Mouse (Mus musculus): ENCODE measurements around the gene Wnt3. TPM values are rescaled to one million over a fixed set of nuclear protein-coding genes. Genes with fewer than 3 reads are reported as not detected.

Wnt3 gene
- polyA plus RNA-seq, 1 experiment: 10.4 TPM

GRCm38 (mm10) chr11:103733961-103734360, 40.0 kb upstream of the Wnt3 start:
- no peak overlapping the region for H3K4me3 ChIP-seq (ENCODE audit: low read depth, low read length)
- no peaks in the 10 kb centered on the region for H3K36me3 ChIP-seq (ENCODE audit: control insufficient read depth, insufficient read depth, low read length, poor library complexity, severe bottlenecking)
- no peaks in the 10 kb centered on the region for H3K4me1 ChIP-seq (ENCODE audit: control insufficient read depth, insufficient read depth, low read length)
- no peak for TF ChIP-seq CTCF (IDR thresholded peaks at IDR 0.05; ENCODE audit: low read depth, low read length)
- TF ChIP-seq EP300 (IDR thresholded peaks at IDR 0.05; ENCODE audit: insufficient read depth, low read depth, low read length): no peak
- TF ChIP-seq POLR2A (IDR thresholded peaks at IDR 0.05; ENCODE audit: insufficient read depth, low read length): no peak
- no peaks in the 10 kb centered on the region for H3K9me3 ChIP-seq (replicated peaks; ENCODE audit: control insufficient read depth, insufficient read depth, low read length, poor library complexity, severe bottlenecking)
- no peak overlapping the region for H3K9ac ChIP-seq (ENCODE audit: low read depth, poor library complexity, severe bottlenecking)
- no peak overlapping the region for H3K27ac ChIP-seq (ENCODE audit: insufficient read depth, low read length)
- no peaks in the 10 kb centered on the region for H3K27me3 ChIP-seq (ENCODE audit: control insufficient read depth, insufficient read depth, low read length, poor library complexity, severe bottlenecking)

DNA sequence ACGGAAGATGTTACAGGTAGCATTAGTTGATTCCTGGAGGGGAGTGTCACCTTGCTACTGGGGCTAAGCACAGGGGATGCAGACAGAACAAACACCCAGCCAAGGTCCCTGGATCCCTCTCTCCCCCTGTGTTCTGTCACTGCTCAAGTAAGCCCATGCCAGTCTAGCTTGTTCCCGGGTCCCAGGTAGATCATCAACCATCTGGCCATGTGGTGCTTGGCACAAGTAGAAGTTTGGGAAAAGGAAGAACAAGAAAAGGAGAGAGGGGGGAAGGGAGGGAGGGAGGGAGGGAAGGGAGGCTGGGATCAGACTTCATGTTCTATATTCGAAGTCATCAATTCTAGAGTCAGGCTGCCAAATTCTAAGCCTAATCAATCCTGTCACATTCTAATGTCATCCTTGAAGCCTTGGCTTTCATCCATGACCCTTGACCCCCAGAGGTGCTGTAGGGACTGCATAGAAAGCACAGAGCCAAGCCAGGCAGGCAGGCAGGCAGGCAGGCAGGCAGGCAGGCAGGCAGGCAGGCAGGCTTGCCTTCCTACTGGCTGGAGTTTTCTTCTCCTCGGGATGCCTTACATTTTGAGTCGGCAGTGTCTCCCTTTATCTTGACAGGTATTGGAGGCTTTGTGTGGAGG, 39.4 kb upstream of the Wnt3 start:
- H3K27ac ChIP-seq (ENCODE audit: insufficient read depth, low read length): no peak overlapping the region
- H3K36me3 ChIP-seq (ENCODE audit: control insufficient read depth, insufficient read depth, low read length, poor library complexity, severe bottlenecking): no peaks in the 10 kb centered on the region
- H3K9ac ChIP-seq (ENCODE audit: low read depth, poor library complexity, severe bottlenecking): no peak overlapping the region
- TF ChIP-seq POLR2A (IDR thresholded peaks at IDR 0.05; ENCODE audit: insufficient read depth, low read length) (no peak), CTCF (IDR thresholded peaks at IDR 0.05; ENCODE audit: low read depth, low read length) (no peak), EP300 (IDR thresholded peaks at IDR 0.05; ENCODE audit: insufficient read depth, low read depth, low read length) (no peak)
- no peaks in the 10 kb centered on the region for H3K9me3 ChIP-seq (replicated peaks; ENCODE audit: control insufficient read depth, insufficient read depth, low read length, poor library complexity, severe bottlenecking)
- H3K27me3 ChIP-seq (ENCODE audit: control insufficient read depth, insufficient read depth, low read length, poor library complexity, severe bottlenecking): no peaks in the 10 kb centered on the region
- no peaks in the 10 kb centered on the region for H3K4me1 ChIP-seq (ENCODE audit: control insufficient read depth, insufficient read depth, low read length)
- no peak overlapping the region for H3K4me3 ChIP-seq (ENCODE audit: low read depth, low read length)

DNA sequence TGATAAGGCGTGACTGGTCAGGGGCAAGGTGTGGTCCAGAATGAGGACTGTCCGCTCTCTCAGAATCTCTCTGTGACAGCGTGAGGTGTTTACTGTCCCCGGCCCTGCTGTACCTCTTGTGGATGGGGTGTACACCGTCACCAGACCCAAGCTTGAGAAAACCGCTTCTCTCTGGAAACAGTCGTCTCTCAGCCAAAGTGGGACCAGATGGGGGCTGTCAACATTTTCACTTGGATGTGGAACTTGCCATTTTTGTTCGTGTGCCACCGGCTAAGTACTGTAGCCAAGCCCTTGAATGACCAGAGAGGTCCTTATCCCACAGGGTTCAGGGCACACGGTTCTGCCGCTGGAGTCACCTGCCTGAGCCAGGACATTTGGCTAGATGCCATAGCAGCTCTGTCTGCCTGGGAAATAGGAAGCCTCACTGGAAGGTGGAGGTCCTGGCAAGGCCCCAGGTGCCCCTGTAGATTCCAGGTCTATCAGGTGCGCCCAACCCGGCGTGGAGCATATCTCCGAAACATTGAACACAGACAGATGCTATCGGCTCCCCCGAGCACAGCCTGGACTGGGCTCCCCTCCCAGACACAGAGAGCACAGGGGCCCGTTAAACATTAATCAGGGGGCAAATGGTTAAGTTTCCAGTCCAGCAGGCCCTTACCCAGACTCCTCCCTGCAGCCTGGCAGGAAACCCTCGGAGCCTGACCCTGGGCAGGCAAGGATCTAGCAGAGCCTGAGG, 38.7 kb upstream of the Wnt3 start:
- Histone ChIP-seq H3K27me3 (ENCODE audit: control insufficient read depth, insufficient read depth, low read length, poor library complexity, severe bottlenecking) (no peaks in the 10 kb centered on the region), H3K4me3 (ENCODE audit: low read depth, low read length) (no peak overlapping the region), H3K36me3 (ENCODE audit: control insufficient read depth, insufficient read depth, low read length, poor library complexity, severe bottlenecking) (no peaks in the 10 kb centered on the region), H3K9ac (ENCODE audit: low read depth, poor library complexity, severe bottlenecking) (no peak overlapping the region), H3K9me3 (replicated peaks; ENCODE audit: control insufficient read depth, insufficient read depth, low read length, poor library complexity, severe bottlenecking) (no peaks in the 10 kb centered on the region), H3K4me1 (ENCODE audit: control insufficient read depth, insufficient read depth, low read length) (no peaks in the 10 kb centered on the region), H3K27ac (ENCODE audit: insufficient read depth, low read length) (no peak overlapping the region)
- no peak for TF ChIP-seq EP300 (IDR thresholded peaks at IDR 0.05; ENCODE audit: insufficient read depth, low read depth, low read length)
- TF ChIP-seq POLR2A (IDR thresholded peaks at IDR 0.05; ENCODE audit: insufficient read depth, low read length): no peak
- TF ChIP-seq CTCF (IDR thresholded peaks at IDR 0.05; ENCODE audit: low read depth, low read length): no peak

DNA sequence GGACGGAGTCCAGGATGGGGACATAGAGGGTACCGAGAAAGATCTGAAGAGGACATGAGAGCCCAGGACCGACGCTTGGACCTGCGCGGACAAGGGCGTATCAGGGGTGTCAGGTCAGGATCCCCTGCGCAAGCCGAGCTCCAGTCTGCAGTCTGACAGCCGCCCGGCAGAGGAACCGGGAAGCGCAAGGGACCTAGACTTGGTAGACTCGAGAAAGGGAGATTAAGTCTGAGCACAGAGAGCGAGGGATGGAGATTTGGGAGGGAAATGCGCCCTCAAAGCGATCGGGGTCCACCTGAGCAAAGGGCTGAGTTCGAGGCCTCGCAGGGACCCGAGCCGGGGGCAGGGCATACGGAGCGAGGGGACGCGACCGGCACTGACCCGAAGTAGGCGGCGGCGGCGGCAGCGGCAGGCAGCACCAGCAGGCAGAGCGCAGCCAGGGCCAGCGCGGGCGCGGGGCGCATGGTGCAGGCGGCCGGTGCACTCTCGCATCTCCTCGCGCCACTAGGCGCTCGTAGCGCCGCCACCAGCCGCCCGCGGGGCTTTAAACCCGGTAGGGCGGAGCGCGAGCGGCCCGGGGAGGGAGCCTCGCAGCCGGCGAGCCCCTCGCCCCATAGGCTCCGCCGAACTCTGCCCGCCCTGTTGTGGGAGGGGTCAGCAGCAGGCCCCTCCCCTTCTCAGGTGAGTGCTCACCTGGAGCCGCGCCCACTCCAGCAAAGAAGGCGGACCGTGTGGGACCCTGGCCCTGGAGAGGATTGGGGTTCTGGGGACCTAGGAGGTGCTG, 24.5 kb upstream of the Wnt3 start, which contains the start of gene Wnt9b:
TSS of gene Wnt9b (minus strand) at position 516 of the 784 bp plus-strand sequence.
- H3K27ac ChIP-seq (ENCODE audit: insufficient read depth, low read length): no peak within 1 kb of the TSS
- peaks cover 11% of the 10 kb centered on the region for H3K27me3 ChIP-seq (ENCODE audit: control insufficient read depth, insufficient read depth, low read length, poor library complexity, severe bottlenecking)
- TF ChIP-seq POLR2A (IDR thresholded peaks at IDR 0.05; ENCODE audit: insufficient read depth, low read length) (no peak), CTCF (IDR thresholded peaks at IDR 0.05; ENCODE audit: low read depth, low read length) (no peak), EP300 (IDR thresholded peaks at IDR 0.05; ENCODE audit: insufficient read depth, low read depth, low read length) (no peak)
- peak within 1 kb of the TSS; percentile 59 for H3K9ac ChIP-seq (ENCODE audit: low read depth, poor library complexity, severe bottlenecking)
- no peaks in the 10 kb centered on the region for H3K9me3 ChIP-seq (replicated peaks; ENCODE audit: control insufficient read depth, insufficient read depth, low read length, poor library complexity, severe bottlenecking)
- H3K36me3 ChIP-seq (ENCODE audit: control insufficient read depth, insufficient read depth, low read length, poor library complexity, severe bottlenecking): no peaks in the 10 kb centered on the region
- H3K4me3 ChIP-seq (ENCODE audit: low read depth, low read length): peak within 1 kb of the TSS; percentile 71
- H3K4me1 ChIP-seq (ENCODE audit: control insufficient read depth, insufficient read depth, low read length): no peaks in the 10 kb centered on the region

DNA sequence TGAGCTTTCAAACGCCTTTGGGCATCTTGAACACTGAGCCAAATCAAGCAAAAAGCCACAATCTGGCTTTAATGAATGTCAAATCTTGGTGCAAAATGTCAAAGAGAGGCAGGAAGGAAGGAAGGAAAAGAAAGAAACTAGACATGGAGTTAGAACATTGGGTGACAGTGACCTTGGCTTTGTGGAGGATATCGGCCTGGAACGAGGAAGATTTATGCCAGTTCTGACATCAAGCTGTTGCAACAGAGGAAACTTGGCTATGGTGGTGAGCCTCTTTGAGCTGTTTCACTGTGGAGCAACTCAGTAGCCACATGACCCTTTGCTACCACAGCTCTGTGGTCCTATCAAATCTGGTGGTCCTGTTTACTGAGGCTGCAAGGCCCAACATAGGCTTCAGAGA, 23.3 kb upstream of the Wnt3 start:
- Histone ChIP-seq H3K9ac (ENCODE audit: low read depth, poor library complexity, severe bottlenecking) (no peak overlapping the region), H3K27ac (ENCODE audit: insufficient read depth, low read length) (no peak overlapping the region), H3K27me3 (ENCODE audit: control insufficient read depth, insufficient read depth, low read length, poor library complexity, severe bottlenecking) (peaks cover 11% of the 10 kb centered on the region), H3K9me3 (replicated peaks; ENCODE audit: control insufficient read depth, insufficient read depth, low read length, poor library complexity, severe bottlenecking) (no peaks in the 10 kb centered on the region), H3K36me3 (ENCODE audit: control insufficient read depth, insufficient read depth, low read length, poor library complexity, severe bottlenecking) (no peaks in the 10 kb centered on the region), H3K4me3 (ENCODE audit: low read depth, low read length) (no peak overlapping the region), H3K4me1 (ENCODE audit: control insufficient read depth, insufficient read depth, low read length) (no peaks in the 10 kb centered on the region)
- TF ChIP-seq EP300 (IDR thresholded peaks at IDR 0.05; ENCODE audit: insufficient read depth, low read depth, low read length) (no peak), CTCF (IDR thresholded peaks at IDR 0.05; ENCODE audit: low read depth, low read length) (no peak)

All from ES-Bruce4 (cell line).